Mouse (Mus musculus) liver, embryonic 14.5 days (tissue): ENCODE measurements around the gene Adgra1. TPM values are rescaled to one million over a fixed set of nuclear protein-coding genes. Genes with fewer than 3 reads are reported as not detected.

Experiments used
- ATAC-seq: fragments of 200-750 bp; cut with Nextera tagmentation; 2 replicates; pipeline ENCODE4 v1.8.0; 2017; ENCODE audit warnings: moderate number of reproducible peaks, mild to moderate bottlenecking, moderate library complexity; ENCODE audit not compliant: insufficient read depth
- DNase-seq, 3 experiments: peaks; one replicate each; pipeline ENCODE4 v3.0.0-alpha.2; 2012 to 2013; ENCODE audit warnings: low read depth in 3 of 3, low spot score in 3 of 3
- H3K27ac ChIP-seq: fragments of 300-500 bp; sonication (generic); 2 replicates; pipeline ENCODE4 v1.5.1; 2014; ENCODE audit warnings: moderate library complexity, mild to moderate bottlenecking, control low read depth, inconsistent platforms
- H3K27me3 ChIP-seq: fragments of 300-500 bp; sonication (generic); 2 replicates; pipeline ENCODE4 v1.6.1; 2014; ENCODE audit warnings: mild to moderate bottlenecking, low read length, moderate library complexity; ENCODE audit not compliant: control insufficient read depth, insufficient read depth
- H3K36me3 ChIP-seq: fragments of 300-500 bp; sonication (generic); replicated peaks from 2 replicates; pipeline ENCODE4 v1.6.1; 2014; ENCODE audit warnings: low read depth; ENCODE audit not compliant: control insufficient read depth, insufficient read depth
- H3K4me1 ChIP-seq, 2 experiments: fragments of 200-500 bp in 1 of 2; fragments of 300-500 bp in 1 of 2; sonication (generic) in 1 of 2; replicated peaks; 2 replicates each; pipeline ENCODE4 v1.6.1; 2012 to 2014; ENCODE audit warnings: antibody characterized with exemption in 1 of 2, inconsistent platforms in 1 of 2, low read length in 1 of 2; ENCODE audit not compliant: control insufficient read depth in 2 of 2, insufficient read depth in 2 of 2
- H3K4me2 ChIP-seq: fragments of 300-500 bp; sonication (generic); 2 replicates; pipeline ENCODE4 v1.6.1; 2014; ENCODE audit warnings: low read depth, mild to moderate bottlenecking, control low read depth, moderate library complexity
- H3K4me3 ChIP-seq, 2 experiments: fragments of 200-500 bp in 1 of 2; fragments of 300-500 bp in 1 of 2; sonication (generic) in 1 of 2; 2 replicates each; pipeline ENCODE4 v1.5.1; 2012 to 2014; ENCODE audit warnings: low read depth in 2 of 2, low read length in 2 of 2, mild to moderate bottlenecking in 2 of 2, control low read depth in 1 of 2, inconsistent platforms in 1 of 2, moderate library complexity in 1 of 2; ENCODE audit not compliant: insufficient read depth in 1 of 2
- H3K9ac ChIP-seq: fragments of 300-500 bp; sonication (generic); replicated peaks from 2 replicates; pipeline ENCODE4 v1.6.1; 2014; ENCODE audit warnings: mild to moderate bottlenecking, control low read depth, moderate library complexity
- H3K9me3 ChIP-seq: fragments of 300-500 bp; sonication (generic); 2 replicates; pipeline ENCODE4 v1.6.1; 2016; ENCODE audit warnings: low read length, mixed read lengths; ENCODE audit not compliant: control insufficient read depth
- CTCF ChIP-seq: IDR thresholded peaks from 2 replicates; pipeline ENCODE4 v1.5.1; 2016; ENCODE audit warnings: antibody characterized with exemption, low read depth, control low read depth
- EP300 ChIP-seq: IDR thresholded peaks from 2 replicates; pipeline ENCODE4 v1.6.1; 2016; ENCODE audit warnings: antibody characterized with exemption, low read depth
- WGBS: fragments of 180-500 bp; shearing (Covaris S2); extraction: QIAGEN DNeasy Blood & Tissue Kit; methylation state at CpG from one replicate; pipeline ENCODE4 v1.1.7; 2014; ENCODE audit not compliant: insufficient replicate concordance; 5-methylcytosine and 5-hydroxymethylcytosine counted together
- polyA plus RNA-seq, 2 experiments: library from polyadenylated mRNA; depleted of rRNA in 1 of 2; stranded (reverse) in 1 of 2; unstranded in 1 of 2; fragments of >200 nt; fragmentation: Nextera tagmentation in 1 of 2; extraction: Ambion mirVana in 1 of 2; gene quantifications; 2 replicates each; pipeline versions ENCODE4 v1.2.1 to v1.2.3; 2012 to 2014

The Adgra1 gene
- polyA plus RNA-seq, 2 experiments: not detected

DNA sequence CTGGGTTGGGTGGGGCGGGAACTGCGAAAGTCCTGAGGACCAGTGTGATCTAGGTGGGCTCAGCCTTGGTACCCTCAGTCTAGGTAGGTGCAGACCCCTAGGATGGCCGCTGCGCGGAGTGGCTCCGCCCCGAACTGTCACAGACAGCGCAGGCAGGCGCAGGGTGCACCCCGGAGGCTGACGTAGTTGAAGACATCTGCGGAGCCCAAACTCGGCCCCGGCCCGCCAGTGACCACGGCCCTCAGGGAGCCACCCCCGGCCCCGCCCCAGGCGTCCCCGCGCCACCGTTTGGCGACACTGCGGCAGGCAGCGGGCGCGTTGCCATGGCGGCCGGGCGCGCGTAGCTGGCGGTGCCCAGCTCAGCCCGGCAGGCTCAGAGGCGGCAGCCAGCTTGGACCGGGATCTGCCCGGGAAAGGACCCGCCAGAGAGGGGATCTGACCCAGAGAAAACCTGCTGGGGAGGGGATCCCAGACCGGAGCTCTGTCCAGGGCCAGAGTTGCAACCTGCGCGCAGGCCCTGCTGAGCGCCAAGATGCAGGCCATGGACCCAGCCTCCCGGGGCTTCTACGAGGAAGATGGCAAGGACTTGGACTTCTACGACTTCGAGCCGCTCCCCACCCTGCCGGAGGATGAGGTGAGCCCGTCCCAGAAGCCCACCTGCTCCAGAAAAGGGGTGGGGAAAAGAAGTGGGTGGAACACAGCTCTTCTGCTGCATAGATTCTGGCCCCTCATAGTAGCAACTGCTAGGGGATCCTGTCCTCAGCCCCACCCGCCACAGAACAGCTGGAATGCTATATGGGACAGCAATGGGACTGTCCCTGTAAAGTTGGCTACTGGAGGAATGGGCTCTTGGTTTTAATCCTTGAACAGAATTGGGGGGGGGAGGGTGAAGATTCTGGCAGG is 60.9 kb downstream of the Adgra1 start, which contains the start of gene Kndc1:
Kndc1 (plus strand) TSS at position 42 of the 903 bp plus-strand sequence.
- no peak within 1 kb of the TSS for H3K4me2 ChIP-seq
- ATAC-seq (no peak), DNase-seq (no peak)
- no peaks in the 10 kb centered on the region for H3K4me1 ChIP-seq
- H3K4me3 ChIP-seq: no peak within 1 kb of the TSS
- 2% methylated on average over 50 of the region's 50 CpGs for WGBS
- no peaks in the 10 kb centered on the region for H3K36me3 ChIP-seq
- H3K27ac ChIP-seq: no peak within 1 kb of the TSS
- H3K27me3 ChIP-seq: peaks cover 18% of the 10 kb centered on the region
- no peak within 1 kb of the TSS for H3K9ac ChIP-seq
- TF ChIP-seq EP300 (no peak), CTCF (no peak)
- no peaks in the 10 kb centered on the region for H3K9me3 ChIP-seq

DNA sequence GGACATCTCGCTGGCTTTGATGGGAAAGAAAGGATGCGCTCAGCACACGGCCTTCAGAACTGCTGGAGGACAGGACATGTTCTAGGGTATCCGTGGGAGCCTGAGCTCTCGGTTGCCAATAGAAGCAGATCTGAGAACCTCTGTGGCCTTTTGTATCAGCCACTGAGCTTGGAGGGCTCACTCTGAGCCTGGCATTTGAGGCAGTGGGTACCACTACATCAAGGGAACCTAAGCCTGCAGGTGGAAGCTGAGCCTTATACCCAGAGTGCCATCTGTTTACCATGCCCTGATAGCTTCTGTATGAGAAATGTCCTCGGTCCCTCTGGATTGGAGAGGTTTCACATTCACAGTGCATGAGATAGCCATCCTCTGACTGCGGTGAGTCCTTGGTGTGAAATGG is 62.3 kb downstream of the Adgra1 start:
- Histone ChIP-seq H3K36me3 (no peaks in the 10 kb centered on the region), H3K27me3 (peaks cover 18% of the 10 kb centered on the region), H3K27ac (no peak overlapping the region), H3K9me3 (no peaks in the 10 kb centered on the region), H3K4me3 (no peak overlapping the region), H3K9ac (no peak overlapping the region), H3K4me1 (no peaks in the 10 kb centered on the region), H3K4me2 (no peak overlapping the region)
- TF ChIP-seq CTCF (no peak), EP300 (no peak)
- 59% methylated on average over 7 of the region's 7 CpGs for WGBS
- DNase-seq (no peak), ATAC-seq (no peak)

DNA sequence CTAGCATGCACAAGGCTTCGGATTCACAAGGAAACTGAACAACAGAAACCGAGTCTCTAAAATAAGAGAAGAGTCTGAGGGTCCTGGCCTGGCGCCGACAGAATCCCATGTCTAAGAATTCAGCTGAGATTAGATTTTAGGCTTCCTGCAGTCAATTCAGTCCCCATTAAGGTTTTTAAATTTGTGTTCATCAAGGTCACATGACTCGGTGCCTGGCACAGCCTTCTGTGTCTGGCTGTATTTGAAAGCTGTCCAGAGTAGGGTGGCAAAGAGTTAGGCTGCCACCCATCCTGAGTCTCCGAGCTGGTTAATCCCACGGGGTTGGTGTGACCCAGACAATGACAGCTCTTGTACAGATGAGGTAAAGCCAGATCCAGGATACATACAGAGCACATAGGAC is 62.8 kb downstream of the Adgra1 start:
- 55% methylated on average over 7 of the region's 7 CpGs for WGBS
- peaks cover 18% of the 10 kb centered on the region for H3K27me3 ChIP-seq
- no peaks in the 10 kb centered on the region for H3K36me3 ChIP-seq
- no peak for DNase-seq
- H3K9me3 ChIP-seq: no peaks in the 10 kb centered on the region
- H3K9ac ChIP-seq: no peak overlapping the region
- no peaks in the 10 kb centered on the region for H3K4me1 ChIP-seq
- no peak overlapping the region for H3K4me3 ChIP-seq
- ATAC-seq: no peak
- no peak overlapping the region for H3K4me2 ChIP-seq
- H3K27ac ChIP-seq: no peak overlapping the region
- TF ChIP-seq EP300 (no peak), CTCF (no peak)

DNA sequence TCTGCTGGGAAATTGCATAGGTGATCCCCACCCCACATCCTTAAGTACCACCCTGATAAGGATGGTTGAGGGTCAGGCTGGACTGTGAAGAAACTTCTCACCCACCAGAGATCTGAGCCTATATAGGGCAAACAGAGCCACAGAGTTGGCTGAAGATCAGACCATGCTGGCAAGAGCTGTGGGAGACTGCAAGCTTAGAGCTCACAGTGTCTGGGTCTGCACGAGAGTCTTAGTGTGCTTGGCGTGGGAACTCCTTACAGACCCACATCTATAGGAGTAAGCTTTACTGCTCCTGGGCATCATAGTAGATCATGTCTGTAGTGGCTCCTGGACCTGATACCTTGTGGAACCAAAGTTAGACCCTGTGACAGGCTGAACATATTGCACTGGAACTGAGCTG is 64.6 kb downstream of the Adgra1 start:
- DNase-seq (no peak), ATAC-seq (no peak)
- Histone ChIP-seq H3K4me3 (no peak overlapping the region), H3K27ac (no peak overlapping the region), H3K4me2 (no peak overlapping the region), H3K9me3 (no peaks in the 10 kb centered on the region), H3K4me1 (no peaks in the 10 kb centered on the region), H3K36me3 (no peaks in the 10 kb centered on the region), H3K27me3 (peaks cover 18% of the 10 kb centered on the region), H3K9ac (no peak overlapping the region)
- 60% methylated on average over 2 of the region's 2 CpGs for WGBS
- TF ChIP-seq EP300 (no peak), CTCF (no peak)

DNA sequence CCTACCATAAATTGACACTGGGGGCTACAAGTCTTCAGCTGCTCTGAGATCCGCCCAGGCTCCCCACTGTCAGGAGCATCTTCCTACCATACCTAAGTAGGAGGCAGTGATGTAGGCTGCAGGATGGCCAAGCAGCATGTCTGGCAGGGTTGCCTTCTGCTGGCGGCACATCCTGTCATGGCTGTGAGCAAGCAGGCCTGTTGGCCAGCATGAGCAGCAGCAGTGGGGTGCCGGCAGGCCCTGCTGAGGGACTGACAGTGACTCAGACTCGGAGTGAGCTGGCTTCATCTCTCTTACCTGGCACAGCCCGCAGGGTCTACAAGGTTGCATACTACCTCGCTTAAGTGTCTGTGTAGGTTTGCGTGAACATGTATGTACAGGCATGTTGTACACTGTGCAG is 65.5 kb downstream of the Adgra1 start:
- H3K4me1 ChIP-seq: no peaks in the 10 kb centered on the region
- no peaks in the 10 kb centered on the region for H3K36me3 ChIP-seq
- ATAC-seq: no peak
- no peak overlapping the region for H3K27ac ChIP-seq
- no peak overlapping the region for H3K4me3 ChIP-seq
- no peak for DNase-seq
- no peak for TF ChIP-seq EP300
- 60% methylated on average over 7 of the region's 7 CpGs for WGBS
- no peak overlapping the region for H3K4me2 ChIP-seq
- peaks cover 13% of the 10 kb centered on the region for H3K27me3 ChIP-seq
- no peaks in the 10 kb centered on the region for H3K9me3 ChIP-seq
- H3K9ac ChIP-seq: no peak overlapping the region
